11 mouse cellular contexts compared by ENCODE assay signal in the genomic region with DNA sequence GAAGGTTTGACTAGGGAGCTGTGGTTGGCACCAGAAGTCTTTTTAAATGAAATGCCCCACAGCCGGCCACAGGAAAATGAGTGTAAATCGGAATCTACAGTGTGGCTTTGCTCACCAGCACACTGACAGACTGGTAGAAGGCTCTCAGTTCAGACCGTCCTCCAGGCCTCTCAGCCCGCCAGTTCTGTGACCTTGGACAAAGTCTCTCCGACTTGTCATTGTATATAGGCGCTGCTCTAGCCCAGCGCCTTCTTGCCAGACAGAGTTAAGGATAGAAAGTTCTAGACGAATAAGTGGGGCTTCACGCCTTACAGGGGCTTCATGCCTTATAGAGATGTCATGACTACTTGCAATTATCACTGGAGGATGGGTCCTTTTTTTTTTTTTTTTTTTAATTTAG.
"Had no signal": no experiment of that assay in that cellular context is flagged by ENCODE, and none has a peak within 500 bp of the region (broad histone marks: within the 10 kb centered on the region; RNA-seq: fewer than 3 reads in every experiment).

No protein-coding gene starts in this region.

- H3K9ac ChIP-seq: limb, embryonic 12.5 days; liver, embryonic 13.5 days; liver, postnatal 0 days; midbrain, embryonic 13.5 days; stomach, embryonic 15.5 days had no signal

- H3K27ac ChIP-seq: layer of hippocampus, adult 2 months; limb, embryonic 12.5 days; liver, embryonic 13.5 days; midbrain, embryonic 13.5 days; stomach, embryonic 15.5 days had no signal

- H3K36me3 ChIP-seq: midbrain, embryonic 13.5 days; stomach, embryonic 15.5 days had no signal

- DNase-seq: kidney, postnatal 4 days; liver; liver, embryonic 13.5 days; liver, postnatal 0 days; right cerebral cortex, postnatal 14 days; thymus, adult 2 months; thymus, postnatal 25 days had no signal

- H3K4me2 ChIP-seq: limb, embryonic 12.5 days; liver, embryonic 13.5 days; midbrain, embryonic 13.5 days; stomach, embryonic 15.5 days had no signal

- H3K9me3 ChIP-seq: limb, embryonic 12.5 days; liver, embryonic 13.5 days; midbrain, embryonic 13.5 days; stomach, embryonic 15.5 days had no signal

- H3K4me3 ChIP-seq: layer of hippocampus, adult 2 months; limb, embryonic 12.5 days; liver, embryonic 13.5 days; midbrain, embryonic 13.5 days; stomach, embryonic 15.5 days had no signal

- H3K27me3 ChIP-seq: limb, embryonic 12.5 days; liver, embryonic 13.5 days; midbrain, embryonic 13.5 days; stomach, embryonic 15.5 days had no signal

- ATAC-seq: liver, postnatal 0 days; midbrain, embryonic 13.5 days had no signal
